Mouse (Mus musculus): Measurements from ENCODE around the gene Abhd10. TPM values are rescaled to one million over a fixed set of nuclear protein-coding genes. Genes with fewer than 3 reads are reported as not detected.
A peak's percentile ranks its signal among the peaks of the same experiment; 100 is the strongest.

Gene Abhd10
- polyA plus RNA-seq, 1 experiment: 9.2 TPM

DNA sequence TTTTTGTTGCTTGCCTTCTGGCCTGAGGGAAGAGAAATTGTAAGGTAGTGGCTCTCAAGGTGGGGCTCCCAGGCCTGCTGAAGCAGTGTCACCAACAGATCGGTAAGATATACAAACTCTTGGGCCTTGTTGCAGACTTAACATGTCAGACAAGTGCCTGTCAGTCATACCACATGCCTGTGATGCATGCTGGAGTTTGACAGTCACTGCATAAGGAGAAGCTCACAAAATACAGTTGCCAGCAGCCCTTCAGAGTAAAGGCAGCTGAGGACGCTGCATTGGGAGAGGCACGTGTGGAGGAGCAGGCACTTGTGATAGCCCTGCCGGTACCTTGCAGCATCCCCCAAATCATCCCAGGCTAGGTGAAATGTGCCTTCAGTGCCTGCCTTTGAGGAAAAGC lies 24.5 kb downstream of the Abhd10 start:
- no peak overlapping the region for H3K27ac ChIP-seq (ENCODE audit: insufficient read depth, low read depth, low read length)
- no peak for DNase-seq
- H3K27me3 ChIP-seq (replicated peaks; ENCODE audit: control insufficient read depth, insufficient read depth, low read length): no peaks in the 10 kb centered on the region
- 94% methylated on average over 4 of the region's 4 CpGs for WGBS
- H3K4me1 ChIP-seq (ENCODE audit: control insufficient read depth, insufficient read depth, low read length): no peaks in the 10 kb centered on the region
- TF ChIP-seq CTCF (conservative IDR thresholded peaks at IDR 0.05; ENCODE audit: insufficient read depth, insufficient read length, low read depth, low read length) (no peak), POLR2A (IDR thresholded peaks at IDR 0.05; ENCODE audit: low read depth, low read length) (no peak)
- no peak overlapping the region for H3K4me3 ChIP-seq (ENCODE audit: insufficient read depth, low read depth, low read length)
- H3K36me3 ChIP-seq (ENCODE audit: control insufficient read depth, insufficient read depth, low read length): no peaks in the 10 kb centered on the region

DNA sequence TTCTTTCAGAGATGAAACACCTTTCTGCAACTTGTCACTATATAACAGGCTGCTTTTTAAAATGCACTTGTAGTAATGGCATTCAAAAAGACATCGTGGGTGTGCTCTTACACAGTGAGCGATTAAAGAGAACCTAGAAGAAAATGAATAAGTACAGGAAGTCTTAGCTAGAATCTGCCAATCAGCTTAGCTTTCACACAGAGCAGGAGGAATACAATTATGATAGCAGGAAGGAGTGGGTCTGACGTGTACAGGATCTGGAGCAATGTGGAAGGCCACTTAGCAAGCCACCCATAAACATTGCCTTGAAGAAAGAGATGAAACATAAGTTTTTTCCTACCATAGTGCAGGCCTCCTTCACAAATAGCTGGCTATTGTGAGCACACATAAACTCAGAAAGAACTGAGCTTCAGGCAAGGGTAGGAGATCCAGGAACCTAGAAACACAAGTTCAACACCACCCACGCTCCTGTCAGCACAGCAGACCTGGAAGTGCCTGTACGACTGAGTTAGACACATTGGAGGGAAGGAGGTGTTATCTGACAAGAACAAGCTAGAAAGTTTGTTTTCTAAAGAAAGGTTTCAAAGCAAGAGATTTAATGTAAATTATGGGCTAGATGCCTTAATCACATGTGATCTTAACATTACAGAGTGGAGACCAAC lies 28.1 kb downstream of the Abhd10 start:
- Histone ChIP-seq H3K36me3 (ENCODE audit: control insufficient read depth, insufficient read depth, low read length) (no peaks in the 10 kb centered on the region), H3K27me3 (replicated peaks; ENCODE audit: control insufficient read depth, insufficient read depth, low read length) (no peaks in the 10 kb centered on the region), H3K4me1 (ENCODE audit: control insufficient read depth, insufficient read depth, low read length) (no peaks in the 10 kb centered on the region), H3K27ac (ENCODE audit: insufficient read depth, low read depth, low read length) (no peak overlapping the region), H3K4me3 (ENCODE audit: insufficient read depth, low read depth, low read length) (no peak overlapping the region)
- no peak for DNase-seq
- 81% methylated on average over 5 of the region's 5 CpGs for WGBS
- TF ChIP-seq POLR2A (IDR thresholded peaks at IDR 0.05; ENCODE audit: low read depth, low read length): no peak
- no peak for TF ChIP-seq CTCF (conservative IDR thresholded peaks at IDR 0.05; ENCODE audit: insufficient read depth, insufficient read length, low read depth, low read length)

DNA sequence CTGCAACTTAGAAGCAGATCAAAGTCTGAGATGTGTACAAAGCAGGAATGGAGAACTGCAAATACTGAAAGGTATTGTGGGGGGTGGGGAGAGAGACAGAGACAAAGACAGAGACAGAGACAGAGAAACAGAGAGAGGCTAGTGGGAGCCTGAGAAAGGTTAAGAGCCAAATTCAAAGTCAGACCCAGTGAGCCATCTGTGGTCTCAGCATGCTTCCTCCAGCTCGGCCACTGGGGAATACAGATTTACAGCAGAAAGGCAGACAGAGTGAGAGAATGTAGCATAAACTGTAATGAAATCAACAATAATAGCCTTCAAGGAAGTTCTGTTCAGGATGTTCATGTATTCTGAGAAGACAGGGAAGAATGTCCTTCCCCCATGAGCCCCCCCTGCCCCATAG lies 28.9 kb downstream of the Abhd10 start:
- H3K27ac ChIP-seq (ENCODE audit: insufficient read depth, low read depth, low read length): no peak overlapping the region
- no peaks in the 10 kb centered on the region for H3K36me3 ChIP-seq (ENCODE audit: control insufficient read depth, insufficient read depth, low read length)
- no peaks in the 10 kb centered on the region for H3K27me3 ChIP-seq (replicated peaks; ENCODE audit: control insufficient read depth, insufficient read depth, low read length)
- no peaks in the 10 kb centered on the region for H3K4me1 ChIP-seq (ENCODE audit: control insufficient read depth, insufficient read depth, low read length)
- WGBS: 77% methylated on average over 1 of the region's 1 CpGs
- TF ChIP-seq CTCF (conservative IDR thresholded peaks at IDR 0.05; ENCODE audit: insufficient read depth, insufficient read length, low read depth, low read length): no peak
- TF ChIP-seq POLR2A (IDR thresholded peaks at IDR 0.05; ENCODE audit: low read depth, low read length): no peak
- DNase-seq: no peak
- no peak overlapping the region for H3K4me3 ChIP-seq (ENCODE audit: insufficient read depth, low read depth, low read length)

DNA sequence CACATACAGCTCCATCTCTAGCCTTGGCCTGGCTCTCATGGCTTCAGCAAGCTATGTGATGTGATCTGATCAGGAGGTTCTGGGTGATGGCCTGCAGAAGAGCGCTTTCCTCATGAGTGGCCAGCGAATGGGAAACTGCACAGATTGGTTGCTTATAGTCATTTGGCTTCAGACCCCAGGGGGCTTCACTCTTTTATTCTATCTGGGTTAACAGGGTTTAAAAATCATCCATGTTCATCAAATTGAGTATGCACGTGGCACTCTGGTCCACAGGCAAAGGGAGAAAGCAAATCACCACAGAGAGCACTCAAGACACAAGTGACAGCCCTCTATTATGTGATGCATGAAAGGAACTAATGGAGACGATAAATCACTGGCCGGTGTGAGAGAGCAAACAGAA lies 29.5 kb downstream of the Abhd10 start:
- no peak overlapping the region for H3K4me3 ChIP-seq (ENCODE audit: insufficient read depth, low read depth, low read length)
- H3K27me3 ChIP-seq (replicated peaks; ENCODE audit: control insufficient read depth, insufficient read depth, low read length): no peaks in the 10 kb centered on the region
- no peak for DNase-seq
- 72% methylated on average over 5 of the region's 5 CpGs for WGBS
- no peaks in the 10 kb centered on the region for H3K36me3 ChIP-seq (ENCODE audit: control insufficient read depth, insufficient read depth, low read length)
- H3K4me1 ChIP-seq (ENCODE audit: control insufficient read depth, insufficient read depth, low read length): no peaks in the 10 kb centered on the region
- TF ChIP-seq POLR2A (IDR thresholded peaks at IDR 0.05; ENCODE audit: low read depth, low read length): no peak
- TF ChIP-seq CTCF (conservative IDR thresholded peaks at IDR 0.05; ENCODE audit: insufficient read depth, insufficient read length, low read depth, low read length): no peak
- H3K27ac ChIP-seq (ENCODE audit: insufficient read depth, low read depth, low read length): no peak overlapping the region

- Histone ChIP-seq H3K36me3 (ENCODE audit: control insufficient read depth, insufficient read depth, low read length) (no peaks in the 10 kb centered on the region), H3K4me1 (ENCODE audit: control insufficient read depth, insufficient read depth, low read length) (no peaks in the 10 kb centered on the region), H3K27ac (ENCODE audit: insufficient read depth, low read depth, low read length) (no peak overlapping the region), H3K27me3 (replicated peaks; ENCODE audit: control insufficient read depth, insufficient read depth, low read length) (no peaks in the 10 kb centered on the region), H3K4me3 (ENCODE audit: insufficient read depth, low read depth, low read length) (no peak overlapping the region)
- TF ChIP-seq CTCF (conservative IDR thresholded peaks at IDR 0.05; ENCODE audit: insufficient read depth, insufficient read length, low read depth, low read length) (peak; percentile 66), POLR2A (IDR thresholded peaks at IDR 0.05; ENCODE audit: low read depth, low read length) (no peak)
- peak; percentile 33 for DNase-seq
- WGBS: 51% methylated on average over 7 of the region's 7 CpGs
Measured at GRCm38 (mm10) chr16:45711263-45711662, 31.5 kb downstream of the Abhd10 start.

- DNase-seq: no peak
- H3K36me3 ChIP-seq (ENCODE audit: control insufficient read depth, insufficient read depth, low read length): no peaks in the 10 kb centered on the region
- H3K27me3 ChIP-seq (replicated peaks; ENCODE audit: control insufficient read depth, insufficient read depth, low read length): no peaks in the 10 kb centered on the region; the same call in 1 of the 2 replicates
- H3K4me1 ChIP-seq (ENCODE audit: control insufficient read depth, insufficient read depth, low read length): no peaks in the 10 kb centered on the region
- TF ChIP-seq CTCF (conservative IDR thresholded peaks at IDR 0.05; ENCODE audit: insufficient read depth, insufficient read length, low read depth, low read length): no peak
- TF ChIP-seq POLR2A (IDR thresholded peaks at IDR 0.05; ENCODE audit: low read depth, low read length): no peak
- H3K27ac ChIP-seq (ENCODE audit: insufficient read depth, low read depth, low read length): no peak overlapping the region
- no peak overlapping the region for H3K4me3 ChIP-seq (ENCODE audit: insufficient read depth, low read depth, low read length)
- 73% methylated on average over 5 of the region's 5 CpGs for WGBS
Measured at GRCm38 (mm10) chr16:45699301-45699700, 43.5 kb downstream of the Abhd10 start.

GRCm38 (mm10) chr16:45697996-45698395 lies 44.8 kb downstream of the Abhd10 start:
- H3K27ac ChIP-seq (ENCODE audit: insufficient read depth, low read depth, low read length): no peak overlapping the region
- H3K4me3 ChIP-seq (ENCODE audit: insufficient read depth, low read depth, low read length): no peak overlapping the region
- TF ChIP-seq POLR2A (IDR thresholded peaks at IDR 0.05; ENCODE audit: low read depth, low read length): no peak
- no peak for TF ChIP-seq CTCF (conservative IDR thresholded peaks at IDR 0.05; ENCODE audit: insufficient read depth, insufficient read length, low read depth, low read length)
- no peak for DNase-seq
- 78% methylated on average over 6 of the region's 6 CpGs for WGBS
- H3K27me3 ChIP-seq (replicated peaks; ENCODE audit: control insufficient read depth, insufficient read depth, low read length): no peaks in the 10 kb centered on the region; the same call in 1 of the 2 replicates
- no peaks in the 10 kb centered on the region for H3K36me3 ChIP-seq (ENCODE audit: control insufficient read depth, insufficient read depth, low read length)
- H3K4me1 ChIP-seq (ENCODE audit: control insufficient read depth, insufficient read depth, low read length): no peaks in the 10 kb centered on the region
